Mouse (Mus musculus) testis, postnatal 10 days (tissue): ENCODE results near the gene Mlf2.
"Not testable (repeated sequence)": the region's sequence is repeated elsewhere in the genome, so short reads cannot be mapped to it uniquely, and the experiment has no call there.

Experiments used
- DNase-seq: peaks from one replicate; pipeline ENCODE4 v3.0.0; 2021; ENCODE audit warnings: low spot score

Mlf2 gene

GRCm38 (mm10) chr6:124930754-124931524, at the start of gene Mlf2:
TSS of gene Mlf2 (plus strand) at chr6:124931386.
- peak; percentile 99 for DNase-seq

DNA sequence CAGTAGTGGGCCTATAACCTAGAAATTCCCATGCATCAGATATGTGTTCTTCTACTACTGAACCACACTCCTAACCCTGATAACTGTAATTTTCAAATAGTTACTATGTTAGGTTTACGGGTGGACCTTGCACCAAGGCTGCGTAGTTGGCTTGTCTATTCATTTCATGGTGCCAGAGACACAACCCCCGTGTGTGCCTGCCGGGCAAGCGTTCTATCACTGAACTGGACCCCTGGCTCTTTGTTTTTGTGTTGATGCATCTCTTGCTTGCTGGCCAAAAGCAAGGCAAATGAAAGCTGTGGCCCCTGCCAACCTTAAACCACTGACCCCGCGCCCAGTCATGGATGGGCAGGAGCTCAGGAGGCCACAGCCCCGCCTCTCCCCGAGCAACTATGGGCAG, 49.4 kb upstream of the Mlf2 start:
- DNase-seq, result no peak

- no peak for DNase-seq
These were observed 47.8 kb upstream of the Mlf2 start for GRCm38 (mm10) chr6:124883351-124883750.

DNA sequence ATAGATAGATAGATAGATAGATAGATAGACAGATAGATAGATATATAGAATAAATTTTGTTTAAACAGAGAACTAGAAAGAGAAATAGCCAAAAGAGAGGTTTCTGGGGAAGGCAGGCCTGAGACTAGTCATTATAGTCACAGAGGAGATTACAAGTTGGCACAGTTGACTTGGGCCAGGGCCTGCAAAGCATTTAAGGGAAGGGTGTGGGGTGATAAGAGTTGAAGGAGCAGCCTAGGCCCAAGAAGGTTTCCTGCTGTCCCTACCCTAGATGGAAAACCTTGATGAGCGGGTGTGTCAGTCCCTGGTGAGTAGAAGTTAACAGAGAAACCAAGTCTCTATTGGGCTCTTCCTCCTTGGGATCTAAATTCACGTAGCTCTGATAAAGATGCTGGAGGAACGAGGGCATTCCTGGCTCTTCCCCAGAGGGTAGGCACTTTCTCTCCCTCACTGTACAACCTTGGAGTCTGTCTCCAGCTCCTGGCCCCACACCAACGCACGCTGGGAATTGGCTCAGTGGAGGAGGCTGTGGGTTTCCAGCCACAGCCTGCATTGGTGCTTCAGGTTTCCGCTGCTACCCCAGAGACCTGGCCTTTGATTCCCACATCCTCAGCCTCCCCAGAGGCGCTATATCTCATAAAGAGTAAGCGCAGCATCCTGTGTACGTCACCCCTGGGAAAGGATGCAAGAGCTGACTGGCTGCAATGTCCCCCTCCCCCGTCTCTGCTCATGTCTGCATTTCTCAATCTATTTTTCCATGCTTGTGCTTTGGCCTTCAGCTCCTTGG, 46.3 kb upstream of the Mlf2 start:
- peak; percentile 57 for DNase-seq

DNA sequence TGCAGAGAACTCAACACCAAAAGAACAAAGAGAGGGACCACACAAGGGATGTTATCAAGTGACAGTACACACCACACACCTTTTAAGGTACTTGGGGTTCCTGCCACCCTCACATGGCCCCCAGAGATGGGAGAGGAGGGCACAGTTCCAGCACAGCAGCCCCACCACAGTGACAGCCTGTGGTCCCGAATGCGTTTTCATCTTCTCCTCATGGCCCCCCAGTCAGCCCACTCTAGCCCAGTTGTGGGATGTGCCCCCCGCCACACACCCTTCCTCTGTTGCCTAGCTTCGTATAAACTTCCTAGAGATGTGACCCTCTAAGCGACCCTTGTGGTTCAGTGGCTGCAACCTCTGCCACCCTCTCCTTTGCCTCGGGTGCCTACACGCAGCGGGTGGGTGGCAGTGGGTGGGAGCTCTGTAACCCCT, 45.2 kb upstream of the Mlf2 start:
- no peak for DNase-seq

DNA sequence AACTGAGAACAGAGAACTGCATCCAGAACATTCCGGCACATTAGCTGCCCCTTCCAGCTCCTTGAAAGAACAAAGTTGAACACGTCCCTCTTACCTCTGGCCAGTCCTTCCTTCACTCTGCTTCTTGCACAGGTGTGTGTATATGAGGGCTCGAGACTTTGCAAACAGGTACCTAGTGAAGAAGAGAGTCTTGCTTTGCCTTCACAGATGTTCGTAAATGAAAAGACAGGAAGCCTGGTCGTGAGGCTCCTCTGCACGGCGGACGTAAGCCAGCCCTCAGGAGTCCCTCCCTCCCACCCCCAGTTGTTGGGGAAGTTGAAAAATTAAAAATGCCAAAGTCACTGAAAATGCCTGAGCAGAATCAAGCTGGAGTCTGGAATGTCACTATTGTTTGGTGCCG, 43.2 kb upstream of the Mlf2 start, which contains the start of gene Cd4:
Gene Cd4 (minus strand): TSS at position 236 of the 400 bp plus-strand sequence.
- no peak for DNase-seq

DNA sequence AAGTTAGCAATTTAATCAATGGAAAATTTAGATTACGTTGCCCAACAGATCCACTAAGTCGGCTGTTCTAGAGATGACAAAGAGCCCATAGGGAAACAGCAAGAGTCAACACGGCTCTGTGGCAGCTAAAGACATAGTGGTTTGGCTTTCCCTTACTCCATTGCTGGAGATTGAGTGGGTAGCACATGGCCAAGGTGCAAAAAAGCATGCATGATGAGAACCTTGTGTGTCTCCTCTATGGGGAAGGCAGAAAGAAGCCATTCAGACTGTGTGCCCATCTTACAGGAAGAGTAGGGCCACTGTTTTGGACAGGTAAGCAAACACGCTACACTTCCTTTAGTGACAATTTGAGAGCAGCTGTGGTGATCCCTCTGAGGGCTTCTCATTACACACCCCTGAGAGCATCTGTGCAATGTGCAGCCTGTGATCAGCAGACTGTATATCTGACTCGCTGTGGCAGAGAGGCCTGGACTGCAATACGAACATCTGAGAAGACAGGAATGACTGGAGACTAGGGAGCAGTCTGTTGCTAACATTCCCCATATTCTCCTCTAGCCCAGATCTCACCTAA, 42.5 kb upstream of the Mlf2 start:
- DNase-seq, result no peak

- no peak for DNase-seq
These were observed 40.2 kb upstream of the Mlf2 start for GRCm38 (mm10) chr6:124890997-124891396.

DNA sequence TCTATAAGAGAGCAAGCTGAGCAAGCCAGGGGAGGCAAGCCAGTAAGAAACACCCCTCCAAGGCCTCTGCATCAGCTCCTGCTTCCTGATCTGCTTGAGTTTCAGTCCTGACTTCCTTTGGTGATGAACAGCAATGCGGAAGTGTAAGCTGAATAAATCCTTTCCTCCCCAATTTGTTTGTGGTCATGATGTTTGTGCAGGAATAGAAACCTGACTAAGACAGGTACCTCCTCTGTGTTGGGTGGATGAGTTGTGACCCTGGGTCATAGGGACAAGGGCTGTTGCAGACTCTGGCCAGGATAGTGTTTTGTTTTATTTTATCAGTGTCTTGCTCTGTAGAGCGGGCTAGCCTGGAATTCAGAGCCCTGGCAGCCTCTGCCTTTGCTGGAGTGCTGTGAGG, 37.1 kb upstream of the Mlf2 start:
- DNase-seq, result not testable (repeated sequence)

GRCm38 (mm10) chr6:124898359-124898758, 32.8 kb upstream of the Mlf2 start:
- no peak for DNase-seq

DNA sequence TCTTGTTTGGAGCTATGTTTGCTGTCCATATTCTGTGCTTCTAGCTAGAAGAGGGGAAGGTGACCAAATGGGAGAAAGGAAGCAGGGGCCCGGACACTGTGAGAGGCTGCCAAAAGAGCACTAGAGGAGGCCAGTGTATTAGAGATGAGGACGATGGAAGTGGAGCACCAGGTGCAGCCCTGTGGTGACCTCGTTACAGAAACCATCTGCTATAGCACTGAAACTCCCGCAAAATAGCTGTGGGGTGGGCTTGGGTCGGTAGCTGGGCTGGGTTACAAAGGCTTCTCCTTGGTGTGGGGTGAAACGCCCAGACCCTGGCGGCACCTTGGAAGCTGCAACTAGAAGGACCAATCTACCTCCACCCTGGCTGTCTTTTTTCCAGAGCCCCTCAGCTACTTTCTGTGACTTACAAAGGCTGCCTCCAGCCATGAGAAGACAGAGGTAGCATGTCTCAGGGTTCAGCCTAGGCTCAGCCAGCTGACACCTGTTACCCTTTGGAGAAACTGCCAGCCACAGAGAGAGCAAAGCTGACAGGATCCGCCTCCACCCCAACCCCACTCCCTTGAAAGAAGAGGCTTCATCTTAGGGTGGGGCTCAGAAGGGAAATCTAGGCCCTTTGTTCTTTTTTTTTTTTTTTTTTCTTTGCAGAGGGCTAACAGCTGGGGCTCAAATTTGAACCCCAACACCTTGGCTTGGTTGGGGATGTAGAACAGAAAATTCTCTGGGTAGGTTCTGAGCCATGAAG, 31.0 kb upstream of the Mlf2 start:
- no peak for DNase-seq

DNA sequence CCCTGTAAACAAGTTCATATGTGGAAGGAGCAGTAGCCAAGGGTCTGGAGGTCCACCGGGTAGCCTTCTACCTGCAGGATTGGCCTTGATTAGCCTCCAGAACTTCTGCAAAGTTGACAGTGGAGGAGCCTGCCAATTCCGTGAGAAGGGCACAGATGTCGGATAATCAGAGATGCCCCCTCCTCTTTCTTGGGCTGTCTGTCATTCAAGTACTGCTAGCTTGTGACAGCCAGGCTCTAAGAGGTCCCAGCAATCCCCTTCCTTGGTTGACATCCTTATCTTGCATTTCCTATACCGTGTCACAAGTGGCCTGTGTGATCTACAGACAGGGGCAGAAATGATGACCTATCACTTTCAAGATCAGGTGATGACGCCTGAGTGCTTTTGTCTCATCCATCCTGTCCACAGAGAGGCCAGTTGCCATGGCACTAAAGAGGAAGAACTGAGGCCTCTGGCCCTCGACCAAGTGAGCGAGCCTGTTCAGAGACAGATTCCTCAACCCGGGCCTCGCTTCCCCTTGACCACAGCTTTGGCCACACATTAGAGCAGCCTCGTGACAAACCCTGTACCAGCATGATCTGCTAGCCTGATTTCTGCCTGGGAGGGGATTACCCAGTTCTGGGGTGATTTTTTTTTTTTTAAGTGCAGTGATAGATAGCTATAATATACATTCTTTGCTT, 30.2 kb upstream of the Mlf2 start:
- DNase-seq, result no peak

GRCm38 (mm10) chr6:124901851-124902250, 29.3 kb upstream of the Mlf2 start:
- DNase-seq, result no peak

- DNase-seq, result peak; percentile 98
These were observed 27.5 kb upstream of the Mlf2 start for GRCm38 (mm10) chr6:124903580-124904151.

- DNase-seq, result peak; percentile 66
These were observed 26.8 kb upstream of the Mlf2 start for GRCm38 (mm10) chr6:124904161-124904981.

DNA sequence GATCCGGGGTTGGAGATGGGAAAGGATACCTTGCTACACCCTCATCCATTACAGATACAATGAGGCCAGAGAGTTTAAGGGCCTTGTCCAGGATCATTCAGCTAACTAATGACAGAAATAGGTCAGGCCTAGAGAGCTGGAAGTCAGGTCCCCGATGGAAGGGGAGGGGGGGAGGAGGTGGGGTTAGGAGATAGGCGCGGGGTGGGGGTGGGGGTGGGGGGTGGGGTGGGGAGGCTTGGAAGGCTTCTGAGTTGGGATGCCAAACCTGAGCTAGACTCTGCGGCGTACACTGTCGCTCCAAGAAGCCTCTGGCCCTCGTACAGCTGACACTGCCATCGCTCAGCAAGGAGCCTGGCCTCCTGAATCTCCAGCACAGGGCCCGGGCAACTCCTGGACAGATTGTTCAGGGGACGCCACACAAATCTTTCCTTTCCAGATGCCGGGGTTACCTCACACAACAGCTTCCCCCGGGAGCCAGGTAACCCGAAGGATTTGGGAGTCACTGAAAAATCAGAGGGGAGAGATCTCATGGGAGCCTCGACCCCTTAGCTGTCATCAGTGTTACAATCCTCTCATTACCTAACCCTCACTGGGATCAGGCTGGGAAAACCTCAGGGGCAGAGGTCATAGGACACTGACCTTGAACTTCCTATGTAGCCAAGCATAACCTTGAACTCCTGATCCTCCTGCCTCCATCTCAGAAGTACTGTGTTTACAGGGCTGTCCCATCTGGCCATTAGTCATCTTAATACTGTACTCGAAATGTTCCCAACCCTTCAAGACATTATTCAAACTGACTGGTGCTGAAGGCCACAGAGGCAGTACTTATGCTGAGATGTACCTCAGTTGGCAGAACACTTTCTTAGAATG, 26.0 kb upstream of the Mlf2 start:
- no peak for DNase-seq

- DNase-seq, result no peak
These were observed 23.4 kb upstream of the Mlf2 start for GRCm38 (mm10) chr6:124907767-124908166.

DNA sequence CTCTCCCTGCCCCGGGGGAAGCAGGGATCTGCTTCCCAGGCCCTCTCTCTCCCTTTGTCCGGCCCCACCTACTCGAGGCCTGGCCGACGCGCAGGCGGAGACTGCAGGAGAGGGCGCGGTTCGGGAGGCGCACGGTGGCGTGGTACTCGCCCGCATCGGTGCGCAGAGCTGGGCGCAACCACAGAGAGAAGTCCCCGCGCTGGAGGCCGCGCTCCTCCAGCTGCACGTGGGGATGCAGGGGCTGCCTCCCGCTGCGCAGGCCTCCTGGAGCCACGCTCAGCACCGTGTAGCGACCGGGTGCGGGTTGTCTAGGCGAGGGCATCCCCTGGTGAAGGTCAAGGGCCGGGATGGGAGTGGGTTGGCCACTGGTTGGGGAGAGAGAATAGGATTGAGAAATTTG, 21.2 kb upstream of the Mlf2 start:
- no peak for DNase-seq

DNA sequence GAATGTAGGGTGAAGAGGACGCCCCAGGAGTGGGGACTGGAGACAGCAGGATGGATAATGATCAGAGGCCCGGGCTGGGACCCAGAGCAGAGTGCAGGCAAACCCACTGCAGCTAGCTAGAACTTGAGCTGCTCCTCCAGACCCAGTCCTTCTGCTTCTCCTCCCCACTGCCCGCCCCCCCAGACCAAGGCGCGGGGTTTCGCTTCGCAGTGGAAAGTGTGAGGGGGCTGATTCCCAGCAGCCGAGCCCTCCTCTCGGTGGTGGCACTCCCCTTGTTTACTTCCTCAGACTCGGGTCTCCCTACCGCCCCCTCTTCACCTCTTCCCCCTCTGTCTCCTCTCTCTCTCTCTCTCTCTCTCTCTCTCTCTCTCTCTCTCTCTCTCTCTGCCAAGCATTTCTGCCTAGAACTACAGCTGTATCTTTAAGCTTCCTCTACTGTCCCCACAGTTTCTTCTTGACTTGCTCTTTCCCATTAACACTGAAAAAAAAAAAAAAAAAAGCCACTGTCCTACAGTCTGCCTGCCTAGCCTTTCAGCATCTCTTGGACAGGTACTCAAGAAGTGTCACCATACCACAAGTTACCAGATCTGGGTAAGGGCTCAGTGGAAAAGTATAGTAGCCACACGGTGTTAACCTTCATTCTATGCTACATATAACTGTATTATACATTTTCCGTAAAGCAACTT, 19.5 kb upstream of the Mlf2 start, which contains the start of gene Lag3:
Gene Lag3 (minus strand): TSS at position 173 of the 686 bp plus-strand sequence.
- no peak for DNase-seq
